In genomic region chr9:63722918-63723317, GRCm38 (mm10) we compare ENCODE assay signal across 21 mouse cellular contexts. TPM values are rescaled to one million over a fixed set of nuclear protein-coding genes. Genes with fewer than 3 reads are reported as not detected.
DNase-seq lines count a peak whose midpoint lies in the region; ATAC-seq and TF ChIP-seq lines count a peak whose summit lies in the region.
"Had no signal": no experiment of that assay in that cellular context is flagged by ENCODE, and none has a peak within 500 bp of the region (broad histone marks: within the 10 kb centered on the region; RNA-seq: fewer than 3 reads in every experiment).

No protein-coding gene starts in this region.

- H3K36me3 ChIP-seq in heart, embryonic 11.5 days (ENCODE audit: control insufficient read depth, insufficient read depth, low read length): no peaks in the 10 kb centered on the region
- no peaks in the 10 kb centered on the region for H3K36me3 ChIP-seq in stomach, embryonic 15.5 days
- H3K36me3 ChIP-seq in stomach, postnatal 0 days (ENCODE audit: control insufficient read depth, insufficient read depth, low read length): no peaks in the 10 kb centered on the region
- H3K36me3 ChIP-seq in heart, postnatal 0 days (replicated peaks; ENCODE audit: control insufficient read depth, insufficient read depth, low read length): no peaks in the 10 kb centered on the region

- H3K9ac ChIP-seq in heart, embryonic 11.5 days (ENCODE audit: low read depth, low read length): no peak overlapping the region; the same call in 1 of the 2 replicates
- no peak overlapping the region for H3K9ac ChIP-seq in stomach, embryonic 15.5 days
- no peak overlapping the region for H3K9ac ChIP-seq in stomach, postnatal 0 days (ENCODE audit: low read length)
- H3K9ac ChIP-seq in heart, postnatal 0 days (replicated peaks; ENCODE audit: low read depth, low read length): no peak overlapping the region
- H3K9ac ChIP-seq: hindbrain, embryonic 14.5 days had no signal

- no peak for DNase-seq in heart, postnatal 36 days
- DNase-seq in stomach, postnatal 0 days (ENCODE audit: low spot score): no peak
- DNase-seq in heart, postnatal 0 days (ENCODE audit: low spot score): peak; percentile 63
- DNase-seq in natural killer cell, adult 2 months (ENCODE audit: low spot score in 2 of 2): no peak
- DNase-seq in cerebellum, adult 9-10 months: no peak
- DNase-seq: adrenal gland, postnatal 14 days; cerebellum, adult 18-20 months; cerebellum, postnatal 10 days; gastrocnemius, postnatal 36 days; kidney, adult 2 months had no signal

- H3K4me3 ChIP-seq in heart, embryonic 11.5 days (ENCODE audit: low read depth, low read length): no peak overlapping the region
- no peak overlapping the region for H3K4me3 ChIP-seq in stomach, embryonic 15.5 days (replicated peaks)
- H3K4me3 ChIP-seq in stomach, postnatal 0 days (ENCODE audit: low read depth, low read length): no peak overlapping the region
- no peak overlapping the region for H3K4me3 ChIP-seq in heart, postnatal 0 days (ENCODE audit: low read depth, low read length)
- H3K4me3 ChIP-seq: embryonic facial prominence, embryonic 10.5 days; erythroblast, embryonic 14.5 days; forebrain, embryonic 10.5 days; hindbrain, embryonic 10.5 days had no signal

- WGBS in heart, embryonic 11.5 days (ENCODE audit: insufficient replicate concordance): 55% methylated on average over 9 of the region's 9 CpGs
- WGBS in stomach, embryonic 15.5 days: 84% methylated on average over 9 of the region's 9 CpGs
- 85% methylated on average over 9 of the region's 9 CpGs for WGBS in stomach, postnatal 0 days
- 36% methylated on average over 9 of the region's 9 CpGs for WGBS in heart, postnatal 0 days

- peak overlapping the region; percentile 79 for H3K27ac ChIP-seq in heart, embryonic 11.5 days (ENCODE audit: low read depth, low read length)
- H3K27ac ChIP-seq in stomach, embryonic 15.5 days: peak overlapping the region; percentile 45; the same call in 1 of the 2 replicates
- no peak overlapping the region for H3K27ac ChIP-seq in stomach, postnatal 0 days (replicated peaks)
- peak overlapping the region; percentile 77 for H3K27ac ChIP-seq in heart, postnatal 0 days (ENCODE audit: low read depth)
- H3K27ac ChIP-seq: embryonic facial prominence, embryonic 10.5 days; forebrain, embryonic 10.5 days; hindbrain, embryonic 14.5 days had no signal

- no peak for ATAC-seq in heart, embryonic 11.5 days (replicated peaks; ENCODE audit: insufficient number of reproducible peaks, low FRiP score, low TSS enrichment)
- no peak for ATAC-seq in stomach, embryonic 15.5 days (ENCODE audit: insufficient read depth, low FRiP score, low read depth)
- no peak for ATAC-seq in stomach, postnatal 0 days (ENCODE audit: low FRiP score, low TSS enrichment)
- peak; percentile 71 for ATAC-seq in heart, postnatal 0 days (ENCODE audit: insufficient read depth, low read depth)
- ATAC-seq: activated CD4-positive, CD25-positive, alpha-beta regulatory T cell, adult 4 months; forebrain, embryonic 14.5 days; intestine, embryonic 16.5 days; Patski had no signal

- no peaks in the 10 kb centered on the region for H3K9me3 ChIP-seq in heart, embryonic 11.5 days (replicated peaks; ENCODE audit: control insufficient read depth, low read length)
- no peaks in the 10 kb centered on the region for H3K9me3 ChIP-seq in stomach, embryonic 15.5 days
- H3K9me3 ChIP-seq in stomach, postnatal 0 days (ENCODE audit: control insufficient read depth, low read length): no peaks in the 10 kb centered on the region
- H3K9me3 ChIP-seq in heart, postnatal 0 days (replicated peaks; ENCODE audit: control insufficient read depth, low read length): no peaks in the 10 kb centered on the region
- H3K9me3 ChIP-seq: embryonic facial prominence, embryonic 10.5 days; forebrain, embryonic 10.5 days; hindbrain, embryonic 10.5 days had no signal

- H3K4me1 ChIP-seq in heart, embryonic 11.5 days (ENCODE audit: control insufficient read depth, insufficient read depth, low read length): peaks cover 73% of the 10 kb centered on the region
- H3K4me1 ChIP-seq in stomach, embryonic 15.5 days: peaks cover 47% of the 10 kb centered on the region
- peaks cover 14% of the 10 kb centered on the region; the same call in 1 of the 2 replicates for H3K4me1 ChIP-seq in stomach, postnatal 0 days (replicated peaks; ENCODE audit: control insufficient read depth, insufficient read depth)
- peaks cover 72% of the 10 kb centered on the region for H3K4me1 ChIP-seq in heart, postnatal 0 days (ENCODE audit: control insufficient read depth, insufficient read depth)

- intact Hi-C loops in heart, postnatal 36 days (cut with DNase I): no loop called here

- TF ChIP-seq CTCF in stomach, postnatal 0 days (IDR thresholded peaks at IDR 0.05; ENCODE audit: low read depth): no peak
- no peak for TF ChIP-seq CTCF in heart, postnatal 0 days (IDR thresholded peaks at IDR 0.05; ENCODE audit: low read depth)

- no peak for TF ChIP-seq EP300 in stomach, postnatal 0 days (optimal IDR thresholded peaks at IDR 0.05)
- TF ChIP-seq EP300 in heart, postnatal 0 days (IDR thresholded peaks at IDR 0.05; ENCODE audit: low read depth): no peak

- no peaks in the 10 kb centered on the region for H3K27me3 ChIP-seq in heart, embryonic 11.5 days (ENCODE audit: control insufficient read depth, insufficient read depth, low read length)
- no peaks in the 10 kb centered on the region for H3K27me3 ChIP-seq in stomach, embryonic 15.5 days (replicated peaks)
- H3K27me3 ChIP-seq in stomach, postnatal 0 days (ENCODE audit: control insufficient read depth, insufficient read depth, low read length): no peaks in the 10 kb centered on the region
- no peaks in the 10 kb centered on the region for H3K27me3 ChIP-seq in heart, postnatal 0 days (ENCODE audit: control insufficient read depth, insufficient read depth, low read length)
- H3K27me3 ChIP-seq: Patski had no signal

- H3K4me2 ChIP-seq in heart, embryonic 11.5 days: peak overlapping the region; percentile 41
- no peak overlapping the region for H3K4me2 ChIP-seq in stomach, embryonic 15.5 days
- H3K4me2 ChIP-seq in stomach, postnatal 0 days (replicated peaks; ENCODE audit: low read depth): no peak overlapping the region
- H3K4me2 ChIP-seq in heart, postnatal 0 days (ENCODE audit: low read depth, low read length): no peak overlapping the region
- H3K4me2 ChIP-seq: hindbrain, embryonic 14.5 days had no signal

RNA-seq across cellular contexts. Expression of gene Smad3, which starts 34.9 kb away (rescaled TPM):
- polyA plus RNA-seq in heart, embryonic 11.5 days (2014; fragmentation: Nextera tagmentation; extraction: Ambion mirVana): 9.7 and 11.4 TPM in 2 replicates
- total RNA-seq in heart, postnatal 36 days (2021): 10 to 100 TPM; 12.5 to 13.2 TPM
- 17.5 and 19.6 TPM in 2 replicates for polyA plus RNA-seq in stomach, embryonic 15.5 days (2015; fragmentation: Nextera tagmentation; extraction: Ambion mirVana)
- polyA plus RNA-seq in stomach, postnatal 0 days (2015; fragmentation: Nextera tagmentation; extraction: Ambion mirVana): 5.3 and 6.4 TPM in 2 replicates
- total RNA-seq in heart, postnatal 0 days (2014; rRNA removed; ENCODE audit: low replicate concordance): 25.9 and 30.2 TPM in 2 replicates
- polyA plus RNA-seq in heart, postnatal 0 days (2015; fragmentation: Nextera tagmentation; extraction: Ambion mirVana): 6.0 and 6.4 TPM in 2 replicates
